Mouse (Mus musculus) adrenal gland, postnatal 10 days (tissue): ENCODE data around the gene Clstn3. TPM values are rescaled to one million over a fixed set of nuclear protein-coding genes. Genes with fewer than 3 reads are reported as not detected.
"Not testable (repeated sequence)": the region's sequence is repeated elsewhere in the genome, so short reads cannot be mapped to it uniquely, and the experiment has no call there.

Experiments used
- DNase-seq: peaks from one replicate; pipeline ENCODE4 v3.0.0; 2021; ENCODE audit warnings: mixed read lengths
- total RNA-seq, 2 experiments: library from RNA; stranded (reverse); gene quantifications; 2 replicates each; pipeline ENCODE4 v1.2.3; 2021

The Clstn3 gene
- total RNA-seq, 2 experiments from 2014 or later, result 78.7 to 79.4 TPM

DNA sequence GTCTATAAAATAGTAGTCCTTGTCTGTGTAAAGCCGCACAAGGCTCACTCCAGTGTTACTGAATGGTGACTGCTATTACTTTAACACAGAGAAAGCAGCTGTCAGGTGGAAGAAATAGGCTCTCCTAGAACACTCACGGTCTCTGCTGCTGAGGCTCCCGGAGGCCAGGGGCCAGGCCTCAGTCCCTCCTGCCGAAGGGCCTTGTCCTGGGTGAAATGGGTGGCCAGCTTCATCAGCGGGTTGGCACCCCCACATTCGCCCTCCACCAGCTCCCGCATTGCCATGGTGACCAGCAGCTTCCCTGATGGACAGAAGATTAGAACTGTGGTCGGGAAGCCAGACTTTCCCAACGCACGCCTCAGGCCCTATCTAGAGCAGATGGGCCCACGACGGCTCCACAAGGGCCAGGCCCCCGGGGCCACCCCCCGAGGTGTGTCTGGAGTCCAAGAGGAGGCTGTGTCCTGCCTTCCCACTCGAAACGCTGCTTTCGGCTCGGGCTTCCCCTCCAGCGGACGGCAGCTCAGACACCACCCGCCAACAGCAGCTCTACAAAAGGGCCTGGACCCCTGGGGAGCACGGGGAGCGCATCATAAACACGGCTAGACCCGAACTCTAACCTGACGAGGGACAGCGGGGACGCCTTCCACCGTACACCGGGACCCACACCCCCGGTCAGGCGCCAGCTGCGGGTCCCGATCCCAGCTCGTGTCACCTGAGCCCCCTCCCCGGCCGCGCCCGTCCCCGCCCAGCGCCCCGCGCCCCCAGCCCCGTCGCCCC, 50.3 kb downstream of the Clstn3 start:
- DNase-seq, result peak; percentile 59

DNA sequence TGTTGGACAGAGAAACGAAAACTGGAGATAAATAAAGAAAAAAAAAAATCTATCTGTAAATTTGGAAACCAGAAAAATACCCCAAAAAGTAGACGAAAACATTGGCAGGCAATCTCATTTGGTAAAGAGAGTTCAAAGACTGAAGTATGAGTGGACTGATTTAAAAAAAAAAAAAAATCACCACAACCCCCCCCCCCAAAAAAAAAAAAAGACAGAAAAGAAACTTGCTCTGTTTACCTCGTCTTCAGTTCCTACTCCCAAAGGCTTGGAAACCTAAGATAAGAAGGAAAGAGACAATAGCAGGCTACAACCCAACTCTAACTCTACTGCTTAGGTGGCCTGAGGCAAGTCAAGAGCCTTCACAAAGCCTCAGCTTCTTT, 50.8 kb downstream of the Clstn3 start:
- no peak for DNase-seq

DNA sequence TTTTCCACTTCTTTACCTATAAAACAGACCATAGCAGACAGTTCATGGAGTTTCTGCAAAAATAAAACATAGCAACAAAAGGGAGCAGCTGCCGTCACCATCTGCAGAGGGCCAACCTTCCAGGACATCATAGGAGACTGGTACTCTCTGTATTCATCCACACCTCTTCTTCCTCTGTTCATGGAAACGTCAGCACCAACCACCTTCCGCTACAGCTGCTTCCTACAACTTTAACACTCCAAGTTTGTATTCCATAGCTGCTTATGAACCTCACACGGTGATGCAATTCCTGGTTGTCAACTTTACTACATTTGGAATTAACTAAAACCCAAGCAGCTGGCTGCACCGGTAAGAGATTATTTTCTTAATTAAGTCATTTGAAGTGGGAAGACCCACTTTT, 56.2 kb downstream of the Clstn3 start:
- no peak for DNase-seq

GRCm38 (mm10) chr6:124407180-124407579, 57.4 kb downstream of the Clstn3 start:
- no peak for DNase-seq

DNA sequence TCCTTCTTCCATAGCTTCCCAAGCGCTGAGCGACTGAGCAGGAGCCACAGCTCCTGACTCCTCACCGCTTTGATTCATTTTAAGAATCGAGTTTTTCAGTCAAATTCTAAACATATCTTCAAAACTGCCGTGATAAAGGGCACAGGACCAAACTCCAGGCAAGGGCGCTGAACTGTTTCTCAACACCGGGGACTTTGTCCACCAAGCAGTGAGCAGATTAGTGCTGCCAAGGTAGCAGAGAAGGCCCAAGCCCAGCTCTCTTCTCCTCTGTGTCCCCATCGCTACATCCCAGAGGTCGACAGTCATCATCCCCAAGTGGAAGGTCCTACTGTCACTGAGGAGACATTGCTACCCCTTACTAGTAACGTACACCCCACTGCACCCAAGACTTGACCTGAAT, 58.3 kb downstream of the Clstn3 start:
- no peak for DNase-seq

DNA sequence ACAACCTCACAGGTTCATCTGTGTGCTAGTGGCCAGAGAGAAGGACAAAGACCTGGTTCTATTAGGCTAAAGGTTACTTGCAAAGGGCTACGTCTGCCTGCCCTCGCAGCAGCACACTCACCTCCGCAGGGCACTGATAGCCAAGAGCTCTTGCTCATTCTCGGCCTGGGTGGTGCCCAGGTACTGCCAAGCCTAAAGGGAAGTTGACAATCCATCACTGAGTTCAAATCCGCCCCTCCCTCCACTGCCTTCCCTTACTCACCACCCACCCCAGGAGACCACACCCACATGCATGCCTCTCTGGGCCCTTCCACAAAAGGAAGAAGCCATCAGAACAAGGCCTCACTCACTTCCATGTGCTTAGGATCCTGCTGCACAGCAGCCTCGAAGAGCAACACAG, 64.9 kb downstream of the Clstn3 start:
- no peak for DNase-seq

DNA sequence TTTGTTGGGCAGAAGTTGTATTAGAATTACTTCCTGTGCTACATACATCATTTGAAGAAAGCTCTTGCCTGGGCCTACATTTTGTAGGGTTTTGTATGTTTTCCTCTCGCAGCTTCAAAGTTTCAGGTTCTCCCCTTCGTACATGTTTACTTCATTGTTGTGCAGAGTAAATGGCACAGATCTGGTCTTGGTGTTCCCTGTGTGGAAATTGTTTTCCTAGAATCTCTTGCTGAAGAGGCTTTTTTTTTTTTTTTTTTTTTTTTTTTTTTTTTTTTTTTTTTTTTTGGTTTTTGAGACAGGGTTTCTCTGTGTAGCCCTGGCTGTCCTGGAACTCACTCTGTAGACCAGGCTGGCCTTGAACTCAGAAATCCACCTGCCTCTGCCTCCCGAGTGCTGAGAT, 69.6 kb downstream of the Clstn3 start:
- DNase-seq, result not testable (repeated sequence)

Other genes with a start within 250 kb of the Clstn3 start
- not detected for gene Vmn2r27, start 232.9 kb downstream of the Clstn3 start, total RNA-seq
- 10 to 100 TPM in 1 of 2 experiments, 1 to 10 TPM in 1; 9.8 to 20.8 TPM for gene Cd163, start 160.1 kb downstream of the Clstn3 start, total RNA-seq
- gene Pex5, start 49.7 kb downstream of the Clstn3 start, total RNA-seq, result 100 to 1,000 TPM in 1 of 2 experiments, 10 to 100 TPM in 1; 93.1 to 104 TPM
- gene C1rl, start 28.3 kb upstream of the Clstn3 start, total RNA-seq, result 10 to 100 TPM; 16.0 to 21.7 TPM
- 10 to 100 TPM; 40.4 to 51.1 TPM for gene C1ra, start 47.6 kb upstream of the Clstn3 start, total RNA-seq
- 100 to 1,000 TPM in 1 of 2 experiments, 10 to 100 TPM in 1; 76.9 to 105 TPM for gene C1s1, start 77.6 kb upstream of the Clstn3 start, total RNA-seq
- 1 to 10 TPM; 4.7 to 5.1 TPM for gene C1rb, start 105.5 kb upstream of the Clstn3 start, total RNA-seq
- gene C1s2, start 171.3 kb upstream of the Clstn3 start, total RNA-seq, result 1 to 10 TPM; 2.5 to 4.2 TPM
- gene Lpcat3, start 198.2 kb upstream of the Clstn3 start, total RNA-seq, result 10 to 100 TPM; 80.8 to 85.7 TPM
- 10 to 100 TPM; 85.5 to 94.1 TPM for gene Emg1, start 247.4 kb upstream of the Clstn3 start, total RNA-seq
- 100 to 1,000 TPM; 452 to 487 TPM for gene Phb2, start 247.5 kb upstream of the Clstn3 start, total RNA-seq